Mouse (Mus musculus) thymus, postnatal 10 days (tissue): ENCODE measurements at regions not wholly inside any gene's neighbourhood (a gene's known extent, or its start where the extent isn't known, plus 50 kb on each side); places are given as distances from the start of the nearest gene placed in this dataset.
"Not testable (repeated sequence)": the region's sequence is repeated elsewhere in the genome, so short reads cannot be mapped to it uniquely, and the experiment has no call there.

ENCODE experiments used
- DNase-seq, 2 experiments: peaks; one replicate each; pipeline ENCODE4 v3.0.0; 2021; ENCODE audit warnings: low spot score in 2 of 2

GRCm38 (mm10) chr2:17898780-17899179 is 98.0 kb downstream of the H2al2a start:
- DNase-seq, result no peak

- DNase-seq, result no peak
Measured at GRCm38 (mm10) chr2:17896036-17896435, 100.7 kb downstream of the H2al2a start.

- not testable (repeated sequence) for DNase-seq
Measured at GRCm38 (mm10) chr2:17892661-17893060, 104.1 kb downstream of the H2al2a start.

- DNase-seq, result no peak
Measured at GRCm38 (mm10) chr2:17887699-17888098, 109.1 kb downstream of the H2al2a start.

- DNase-seq, result no peak
Measured at GRCm38 (mm10) chr2:17882389-17882788, 114.4 kb downstream of the H2al2a start.

GRCm38 (mm10) chr2:17880800-17881717 is 115.7 kb downstream of the H2al2a start:
- DNase-seq, result no peak

GRCm38 (mm10) chr2:17877901-17878300 is 118.9 kb downstream of the H2al2a start:
- DNase-seq, result no peak

GRCm38 (mm10) chr2:17876942-17877341 is 119.8 kb downstream of the H2al2a start:
- no peak for DNase-seq

GRCm38 (mm10) chr2:17876155-17876554 is 120.6 kb downstream of the H2al2a start:
- DNase-seq, result no peak

- DNase-seq, result no peak
Measured at GRCm38 (mm10) chr2:17870562-17870961, 126.2 kb downstream of the H2al2a start.

- DNase-seq, result no peak
Measured at GRCm38 (mm10) chr2:17868145-17868544, 128.6 kb downstream of the H2al2a start.

- no peak for DNase-seq
Measured at GRCm38 (mm10) chr2:17867341-17867740, 129.4 kb downstream of the H2al2a start.

- DNase-seq, result no peak
Measured at GRCm38 (mm10) chr2:17861765-17862495, 130.7 kb upstream of the Nebl start.

- no peak for DNase-seq
Measured at GRCm38 (mm10) chr2:17860922-17861559, 129.8 kb upstream of the Nebl start.

GRCm38 (mm10) chr2:17859234-17859633 is 128.0 kb upstream of the Nebl start:
- DNase-seq, result no peak

- no peak for DNase-seq
Measured at GRCm38 (mm10) chr2:17858326-17858725, 127.1 kb upstream of the Nebl start.

GRCm38 (mm10) chr2:17855566-17856264 is 124.5 kb upstream of the Nebl start:
- DNase-seq, result no peak

GRCm38 (mm10) chr2:17854088-17854487 is 122.8 kb upstream of the Nebl start:
- no peak for DNase-seq

GRCm38 (mm10) chr2:17853500-17854011 is 122.3 kb upstream of the Nebl start:
- DNase-seq, result no peak

GRCm38 (mm10) chr2:17852740-17853499 is 121.7 kb upstream of the Nebl start:
- DNase-seq, result no peak

- DNase-seq, result no peak
Measured at GRCm38 (mm10) chr2:17850741-17851140, 119.5 kb upstream of the Nebl start.
